Mouse (Mus musculus): ENCODE measurements around the gene Tldc1. TPM values are rescaled to one million over a fixed set of nuclear protein-coding genes. Genes with fewer than 3 reads are reported as not detected.
A peak's percentile ranks its signal among the peaks of the same experiment; 100 is the strongest.

Tldc1 gene
- polyA plus RNA-seq, 1 experiment from 2014 or later, result 9.1 TPM

GRCm38 (mm10) chr8:119798170-119798964 is 20.2 kb upstream of the Tldc1 start:
- TF ChIP-seq EP300 (optimal IDR thresholded peaks at IDR 0.05) (no peak), CTCF (IDR thresholded peaks at IDR 0.05; ENCODE audit: low read depth) (no peak)
- no peaks in the 10 kb centered on the region for H3K9me3 ChIP-seq (ENCODE audit: control insufficient read depth, low read length)
- no peaks in the 10 kb centered on the region for H3K4me1 ChIP-seq (replicated peaks; ENCODE audit: control insufficient read depth, insufficient read depth)
- no peak overlapping the region for H3K4me3 ChIP-seq (ENCODE audit: low read depth, low read length)
- H3K4me2 ChIP-seq (replicated peaks; ENCODE audit: low read depth), result peak overlapping the region; percentile 46
- H3K27ac ChIP-seq (replicated peaks), result peak overlapping the region; percentile 49; the same call in 1 of the 2 replicates
- no peaks in the 10 kb centered on the region for H3K27me3 ChIP-seq (ENCODE audit: control insufficient read depth, insufficient read depth, low read length)
- DNase-seq (ENCODE audit: low spot score), result peak; percentile 83
- peak overlapping the region; percentile 31; the same call in 1 of the 2 replicates for H3K9ac ChIP-seq (ENCODE audit: low read length)
- WGBS, result 14% methylated on average over 15 of the region's 15 CpGs
- H3K36me3 ChIP-seq (ENCODE audit: control insufficient read depth, insufficient read depth, low read length), result no peaks in the 10 kb centered on the region
- peak; percentile 66 for ATAC-seq (ENCODE audit: low FRiP score, low TSS enrichment)

GRCm38 (mm10) chr8:119795651-119796050 is 17.4 kb upstream of the Tldc1 start:
- Histone ChIP-seq H3K27ac (replicated peaks) (no peak overlapping the region), H3K27me3 (ENCODE audit: control insufficient read depth, insufficient read depth, low read length) (no peaks in the 10 kb centered on the region), H3K4me1 (replicated peaks; ENCODE audit: control insufficient read depth, insufficient read depth) (0 out of 2 replicates have a peak, but pooled peaks cover 2% of the 10 kb centered on the region), H3K9ac (ENCODE audit: low read length) (no peak overlapping the region), H3K9me3 (ENCODE audit: control insufficient read depth, low read length) (no peaks in the 10 kb centered on the region), H3K4me3 (ENCODE audit: low read depth, low read length) (no peak overlapping the region), H3K36me3 (ENCODE audit: control insufficient read depth, insufficient read depth, low read length) (no peaks in the 10 kb centered on the region), H3K4me2 (replicated peaks; ENCODE audit: low read depth) (no peak overlapping the region)
- WGBS, result 66% methylated on average over 3 of the region's 3 CpGs
- TF ChIP-seq EP300 (optimal IDR thresholded peaks at IDR 0.05), result no peak
- TF ChIP-seq CTCF (IDR thresholded peaks at IDR 0.05; ENCODE audit: low read depth), result no peak
- DNase-seq (ENCODE audit: low spot score), result no peak
- no peak for ATAC-seq (ENCODE audit: low FRiP score, low TSS enrichment)

DNA sequence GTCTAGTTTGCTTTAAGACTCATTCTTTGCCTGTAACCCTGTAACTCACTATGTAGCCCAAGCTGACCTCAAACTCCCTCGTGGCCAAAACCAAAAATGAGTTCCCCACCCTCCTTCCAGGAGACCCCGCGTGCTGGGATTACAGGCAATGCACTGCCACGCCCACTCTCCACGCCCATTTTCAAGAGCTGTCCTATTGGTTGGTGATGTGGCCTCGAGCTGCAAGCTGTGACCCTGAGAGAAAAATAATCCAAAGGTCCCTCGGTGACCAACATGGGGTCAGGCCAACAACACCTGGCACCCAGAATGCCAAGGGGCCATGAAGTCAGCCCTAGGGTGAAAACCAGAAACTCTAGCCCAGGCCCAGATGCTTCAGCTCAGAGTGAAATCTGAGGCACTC is 16.5 kb upstream of the Tldc1 start:
- Histone ChIP-seq H3K4me2 (replicated peaks; ENCODE audit: low read depth) (no peak overlapping the region), H3K4me3 (ENCODE audit: low read depth, low read length) (no peak overlapping the region), H3K27me3 (ENCODE audit: control insufficient read depth, insufficient read depth, low read length) (no peaks in the 10 kb centered on the region), H3K9ac (ENCODE audit: low read length) (no peak overlapping the region), H3K36me3 (ENCODE audit: control insufficient read depth, insufficient read depth, low read length) (no peaks in the 10 kb centered on the region), H3K9me3 (ENCODE audit: control insufficient read depth, low read length) (no peaks in the 10 kb centered on the region), H3K27ac (replicated peaks) (no peak overlapping the region), H3K4me1 (replicated peaks; ENCODE audit: control insufficient read depth, insufficient read depth) (0 out of 2 replicates have a peak, but pooled peaks cover 2% of the 10 kb centered on the region)
- no peak for TF ChIP-seq CTCF (IDR thresholded peaks at IDR 0.05; ENCODE audit: low read depth)
- TF ChIP-seq EP300 (optimal IDR thresholded peaks at IDR 0.05), result no peak
- WGBS, result 46% methylated on average over 7 of the region's 7 CpGs
- ATAC-seq (ENCODE audit: low FRiP score, low TSS enrichment) (no peak), DNase-seq (ENCODE audit: low spot score) (no peak)

DNA sequence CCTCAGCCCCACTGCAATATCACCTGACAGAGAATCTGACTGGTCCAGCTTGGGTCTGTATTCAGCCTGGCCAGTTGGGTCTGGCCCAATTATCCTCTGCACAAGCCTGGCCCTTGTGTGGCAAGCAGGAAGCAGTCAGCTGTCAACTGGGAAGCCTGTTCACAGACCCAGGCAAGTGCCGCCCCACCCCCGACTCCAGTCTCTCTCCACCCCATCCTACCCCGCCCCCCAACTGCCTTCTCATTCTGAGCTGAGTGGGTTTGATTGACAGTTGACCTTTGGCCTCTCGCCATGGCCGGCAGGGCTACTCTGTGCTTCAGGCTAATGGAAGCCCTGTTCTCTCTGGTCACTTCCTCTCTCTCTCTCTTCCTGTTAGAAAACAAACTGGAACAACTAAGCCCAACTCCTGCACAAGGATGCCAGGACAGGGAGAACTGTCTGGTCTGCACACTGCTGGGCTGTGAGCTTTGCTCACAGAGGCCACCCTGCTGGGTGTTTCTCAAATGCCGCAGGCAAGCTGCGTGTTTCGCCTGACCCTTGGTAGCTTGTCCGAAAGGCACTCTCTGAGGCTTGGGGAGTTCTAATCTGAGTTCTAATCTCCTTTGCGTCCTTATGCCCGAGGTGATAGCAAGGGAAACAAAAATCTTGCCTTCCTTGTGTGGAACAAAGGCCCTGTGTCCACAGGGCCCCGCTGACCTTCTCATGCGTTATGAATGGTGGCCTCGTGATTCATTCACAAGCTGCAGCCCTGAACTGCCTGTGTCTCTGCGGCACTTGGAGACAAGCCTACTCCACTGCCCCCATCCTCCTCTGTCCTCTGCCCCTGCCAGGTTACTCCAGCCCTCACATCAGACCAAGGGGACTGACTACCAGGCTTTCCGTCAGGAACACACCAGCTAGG is 13.8 kb upstream of the Tldc1 start:
- 0 out of 2 replicates have a peak, but pooled peaks cover 2% of the 10 kb centered on the region for H3K4me1 ChIP-seq (replicated peaks; ENCODE audit: control insufficient read depth, insufficient read depth)
- peak; percentile 59 for ATAC-seq (ENCODE audit: low FRiP score, low TSS enrichment)
- peak; percentile 71 for DNase-seq (ENCODE audit: low spot score)
- H3K27ac ChIP-seq (replicated peaks), result peak overlapping the region; percentile 80
- H3K27me3 ChIP-seq (ENCODE audit: control insufficient read depth, insufficient read depth, low read length), result no peaks in the 10 kb centered on the region
- TF ChIP-seq EP300 (optimal IDR thresholded peaks at IDR 0.05) (no peak), CTCF (IDR thresholded peaks at IDR 0.05; ENCODE audit: low read depth) (no peak)
- H3K9ac ChIP-seq (ENCODE audit: low read length), result no peak overlapping the region
- no peaks in the 10 kb centered on the region for H3K9me3 ChIP-seq (ENCODE audit: control insufficient read depth, low read length)
- no peak overlapping the region for H3K4me2 ChIP-seq (replicated peaks; ENCODE audit: low read depth)
- no peak overlapping the region for H3K4me3 ChIP-seq (ENCODE audit: low read depth, low read length)
- WGBS, result 38% methylated on average over 16 of the region's 16 CpGs
- no peaks in the 10 kb centered on the region for H3K36me3 ChIP-seq (ENCODE audit: control insufficient read depth, insufficient read depth, low read length)

DNA sequence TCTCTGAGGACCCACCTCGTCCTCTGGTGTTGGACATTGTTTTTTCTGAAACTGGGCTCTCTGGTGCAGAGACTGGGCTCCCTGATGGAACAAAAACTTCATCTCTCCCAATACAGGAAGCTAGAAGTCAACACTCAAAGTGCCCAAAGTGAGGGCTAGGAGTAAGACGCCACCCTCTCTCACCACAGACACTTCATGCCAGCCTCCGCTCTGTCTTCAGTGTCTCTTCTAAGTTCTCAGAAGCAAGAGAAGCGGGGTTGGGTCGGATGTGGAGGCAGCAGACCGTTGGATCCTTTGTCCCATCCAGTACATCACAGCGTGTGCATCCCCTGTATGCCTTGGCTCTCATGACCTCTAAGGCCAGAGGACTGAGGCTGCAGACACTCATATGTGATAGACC is 11.4 kb upstream of the Tldc1 start:
- 88% methylated on average over 7 of the region's 7 CpGs for WGBS
- Histone ChIP-seq H3K9ac (ENCODE audit: low read length) (no peak overlapping the region), H3K4me1 (replicated peaks; ENCODE audit: control insufficient read depth, insufficient read depth) (0 out of 2 replicates have a peak, but pooled peaks cover 2% of the 10 kb centered on the region), H3K27ac (replicated peaks) (no peak overlapping the region), H3K4me2 (replicated peaks; ENCODE audit: low read depth) (no peak overlapping the region), H3K9me3 (ENCODE audit: control insufficient read depth, low read length) (no peaks in the 10 kb centered on the region), H3K36me3 (ENCODE audit: control insufficient read depth, insufficient read depth, low read length) (no peaks in the 10 kb centered on the region), H3K27me3 (ENCODE audit: control insufficient read depth, insufficient read depth, low read length) (no peaks in the 10 kb centered on the region), H3K4me3 (ENCODE audit: low read depth, low read length) (no peak overlapping the region)
- TF ChIP-seq EP300 (optimal IDR thresholded peaks at IDR 0.05) (no peak), CTCF (IDR thresholded peaks at IDR 0.05; ENCODE audit: low read depth) (no peak)
- DNase-seq (ENCODE audit: low spot score) (no peak), ATAC-seq (ENCODE audit: low FRiP score, low TSS enrichment) (no peak)
